Mouse (Mus musculus): ENCODE data around the gene Igfbp4.

Gene Igfbp4

DNA sequence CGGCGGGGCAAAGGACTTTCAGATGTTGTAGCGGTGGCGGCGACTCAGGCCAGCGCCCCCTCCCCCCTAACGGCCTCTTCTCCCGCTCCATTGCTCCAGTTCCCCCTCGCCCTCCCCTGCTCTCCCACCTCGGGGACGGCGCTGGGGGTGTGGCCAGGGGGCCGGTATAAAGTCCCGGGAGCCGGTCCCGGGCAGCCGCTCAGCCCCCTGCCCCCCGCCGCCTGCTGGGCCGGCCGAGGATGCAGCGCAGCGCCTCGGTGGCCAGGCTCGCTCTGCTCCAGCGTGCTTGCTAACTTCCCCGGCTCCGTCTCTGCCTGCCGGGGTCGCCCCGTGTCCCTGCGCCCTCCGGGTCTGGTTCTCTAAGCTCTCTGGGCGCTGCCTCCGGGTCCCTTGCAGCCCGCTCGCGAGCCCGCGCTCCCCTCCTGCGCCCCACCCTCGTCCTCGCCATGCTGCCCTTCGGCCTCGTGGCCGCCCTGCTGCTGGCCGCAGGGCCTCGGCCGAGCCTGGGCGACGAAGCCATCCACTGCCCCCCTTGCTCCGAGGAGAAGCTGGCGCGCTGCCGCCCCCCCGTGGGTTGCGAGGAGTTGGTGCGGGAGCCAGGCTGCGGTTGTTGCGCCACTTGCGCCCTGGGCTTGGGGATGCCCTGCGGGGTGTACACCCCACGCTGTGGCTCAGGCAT lies at the start of gene Igfbp4:
Igfbp4 (plus strand) TSS at position 194 of the 679 bp plus-strand sequence.
- peak; percentile 74 for DNase-seq

DNA sequence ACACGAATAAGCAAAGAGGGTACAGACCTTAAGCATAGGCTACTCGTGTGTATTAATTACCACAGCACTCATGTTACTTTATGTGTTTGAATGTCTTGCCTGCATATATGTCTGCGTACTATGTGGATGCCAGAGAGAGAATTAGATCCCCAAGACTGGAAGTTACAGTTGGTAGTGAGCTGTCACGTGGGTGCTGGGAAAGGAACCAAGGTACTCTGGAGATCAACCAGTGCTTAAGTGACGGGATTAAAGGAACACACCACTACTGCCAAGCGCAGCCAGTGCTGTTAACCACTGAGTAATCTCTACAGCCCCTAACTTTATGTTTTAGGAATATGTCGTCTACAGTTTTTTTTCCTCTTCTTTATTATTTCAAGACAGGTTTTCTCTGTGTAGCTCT lies 45.1 kb upstream of the Igfbp4 start:
- DNase-seq: no peak

DNA sequence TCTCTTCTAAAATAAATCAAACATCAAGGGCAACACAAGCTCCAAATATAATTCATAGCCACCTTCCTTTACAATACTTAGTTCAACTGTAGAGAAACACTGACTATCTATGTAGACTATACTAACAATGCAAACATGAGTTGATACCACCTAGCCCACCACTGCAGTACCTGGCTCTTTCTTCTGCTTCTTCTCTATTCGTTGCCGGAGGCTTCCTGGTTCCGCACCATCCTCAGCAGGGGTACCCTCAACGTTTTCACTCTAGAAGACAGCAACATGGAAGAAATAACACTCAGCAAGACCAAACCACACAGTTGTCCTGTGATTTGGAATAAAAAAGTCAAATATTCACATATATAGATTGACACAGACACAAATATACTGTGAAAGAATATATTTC lies 43.4 kb upstream of the Igfbp4 start:
- DNase-seq: no peak

DNA sequence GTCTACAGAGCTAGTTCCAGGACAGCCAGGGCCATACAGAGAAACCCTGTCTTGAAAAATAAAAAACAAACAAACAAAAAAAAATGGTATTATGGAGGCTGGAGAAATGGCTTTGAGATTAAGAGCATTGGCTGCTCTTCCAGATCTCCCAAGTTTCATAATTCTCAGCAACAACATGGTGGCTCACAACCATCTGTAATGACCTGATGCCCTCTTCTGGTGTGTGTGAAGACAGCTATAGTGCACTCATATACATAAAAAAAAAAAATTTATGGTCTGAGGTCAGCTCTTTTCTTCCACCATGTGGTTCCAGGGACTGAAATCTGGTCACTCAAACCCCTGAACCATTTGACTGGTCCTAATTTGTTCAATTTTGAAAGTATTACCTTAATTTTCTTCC lies 42.3 kb upstream of the Igfbp4 start:
- no peak for DNase-seq

DNA sequence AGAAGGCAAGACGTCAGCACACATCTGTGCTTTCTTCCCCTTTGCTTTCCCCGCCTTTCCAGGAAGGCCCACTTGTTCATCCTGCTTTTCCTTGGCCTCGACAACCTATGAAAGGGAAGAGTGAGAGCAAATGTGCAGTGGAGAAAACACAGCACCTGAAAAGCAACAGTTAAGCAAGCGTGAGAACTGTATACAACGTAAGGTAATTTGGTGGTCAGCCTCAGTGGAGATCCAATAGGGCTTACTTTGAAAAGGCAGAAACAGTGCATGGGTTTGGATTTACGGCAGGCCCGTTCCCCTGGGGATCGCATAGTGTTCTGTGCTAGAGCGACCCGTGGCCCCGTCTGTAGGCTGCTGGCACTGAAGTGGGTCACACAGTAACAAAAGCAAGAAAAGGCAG lies 41.8 kb upstream of the Igfbp4 start:
- DNase-seq: no peak

DNA sequence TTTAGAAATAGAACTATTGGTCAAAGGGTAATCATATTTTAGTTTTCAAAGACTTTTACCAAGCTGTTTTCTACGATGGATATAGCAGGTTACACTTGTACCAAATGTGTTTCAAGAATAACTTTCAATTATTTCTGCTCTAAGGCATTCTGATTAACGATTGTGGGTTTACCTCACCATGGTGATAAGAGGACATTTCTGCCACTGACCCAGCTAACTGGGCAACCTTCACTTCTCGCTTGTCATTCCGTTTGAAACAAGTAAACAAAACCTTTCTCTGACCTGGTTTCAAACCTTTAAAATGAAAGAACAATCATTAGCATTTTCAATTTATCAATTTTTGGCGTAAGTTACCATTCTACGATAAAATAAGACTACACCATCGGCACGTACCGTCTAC lies 34.3 kb upstream of the Igfbp4 start:
- no peak for DNase-seq

DNA sequence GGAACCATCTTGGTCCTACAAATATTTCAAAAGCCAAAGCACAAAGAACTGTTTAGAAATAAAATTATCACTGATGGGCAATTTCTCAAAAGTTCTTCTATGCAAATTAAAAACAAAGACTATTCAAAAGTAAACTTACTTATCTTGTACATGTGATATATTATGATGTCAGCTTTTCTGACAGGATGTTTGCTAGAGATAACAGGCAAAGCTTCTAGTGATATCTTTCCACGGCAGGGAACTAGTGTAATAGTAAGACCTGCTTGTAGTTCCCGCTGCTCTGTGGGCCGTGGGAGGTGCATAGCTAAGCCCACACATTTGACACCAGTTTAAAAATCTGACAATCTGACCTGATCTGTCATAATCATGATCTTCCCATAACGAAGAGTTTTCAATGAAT lies 30.9 kb upstream of the Igfbp4 start:
- no peak for DNase-seq

DNA sequence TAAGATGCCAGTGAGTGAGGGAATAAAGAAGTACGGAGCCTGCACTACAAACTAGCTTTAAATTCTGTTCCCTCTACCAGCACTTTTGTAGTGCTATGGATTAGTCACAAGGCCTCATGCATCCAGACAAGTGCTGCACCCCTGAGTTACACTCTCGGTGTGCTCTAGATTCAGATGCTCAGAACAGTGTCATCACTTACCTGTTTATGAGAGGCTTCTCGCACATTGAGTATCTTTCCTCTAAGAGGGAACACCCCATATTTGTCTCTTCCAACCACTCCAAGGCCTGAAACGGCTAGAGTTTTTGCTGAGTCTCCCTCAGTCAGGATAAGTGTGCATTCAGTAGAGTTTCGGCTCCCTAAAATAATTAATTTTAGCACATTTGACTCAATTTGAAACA lies 30.3 kb upstream of the Igfbp4 start:
- no peak for DNase-seq

DNA sequence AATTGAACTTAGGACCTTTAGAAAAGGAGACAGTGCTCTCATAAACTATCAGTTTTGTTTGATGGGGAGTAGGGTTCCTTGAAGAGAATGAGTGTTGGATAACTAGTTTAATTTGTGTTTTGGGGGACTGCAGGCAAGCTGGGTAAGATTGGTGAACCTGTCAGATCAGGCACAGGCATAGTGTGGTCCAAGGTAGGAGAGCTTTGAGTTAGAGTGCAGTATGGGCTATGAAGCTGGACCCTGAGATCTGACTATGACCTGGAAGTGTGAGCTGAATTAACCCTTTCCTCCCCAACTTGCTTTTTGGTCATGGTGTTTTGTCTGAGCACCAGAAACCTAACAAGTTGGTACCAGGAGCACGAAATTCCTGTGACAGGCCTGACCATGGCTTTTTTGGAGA lies 27.2 kb upstream of the Igfbp4 start:
- no peak for DNase-seq

DNA sequence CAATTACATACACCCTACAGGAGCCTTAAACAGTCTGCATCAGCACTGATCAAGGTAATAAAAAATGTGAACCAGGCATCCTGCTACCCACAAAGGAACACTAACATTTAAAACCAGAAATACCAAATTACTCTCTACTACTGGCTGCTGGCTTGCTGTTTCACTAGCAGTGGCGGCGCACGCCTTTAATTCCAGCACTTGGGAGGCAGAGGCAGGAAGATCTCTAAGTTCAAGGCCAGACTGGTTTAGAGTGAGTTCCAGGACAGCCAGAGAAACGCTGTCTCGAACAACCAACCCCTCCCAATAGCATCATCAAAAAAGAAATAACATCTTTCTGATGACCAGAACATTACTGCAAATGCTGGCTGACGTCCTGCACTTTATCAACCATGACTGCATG lies 21.2 kb upstream of the Igfbp4 start:
- no peak for DNase-seq

DNA sequence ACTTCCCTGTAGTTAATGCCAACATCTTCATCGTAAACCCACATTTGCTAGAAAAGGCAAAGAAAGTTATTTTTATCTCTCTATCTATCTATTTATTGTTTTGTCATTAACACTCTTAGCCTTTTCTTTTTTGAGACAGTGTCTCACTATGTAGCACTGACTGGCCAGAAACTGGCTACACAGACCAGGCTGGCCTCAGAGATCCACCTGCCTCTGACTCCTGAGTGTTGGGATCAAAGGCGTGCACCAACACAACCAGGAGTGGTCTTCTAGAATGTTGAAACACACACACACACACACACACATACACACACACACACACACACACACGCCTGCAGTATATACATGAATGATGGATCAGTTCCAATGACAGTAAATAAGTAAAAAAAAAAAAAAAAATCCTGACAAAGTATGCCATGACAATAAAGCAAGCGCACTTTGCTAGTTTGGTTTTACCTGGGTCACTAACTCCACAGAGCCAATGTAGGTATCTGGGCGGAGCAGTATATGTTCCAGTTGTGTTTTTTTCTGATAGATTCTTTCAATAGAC lies 18.6 kb upstream of the Igfbp4 start:
- DNase-seq: no peak

DNA sequence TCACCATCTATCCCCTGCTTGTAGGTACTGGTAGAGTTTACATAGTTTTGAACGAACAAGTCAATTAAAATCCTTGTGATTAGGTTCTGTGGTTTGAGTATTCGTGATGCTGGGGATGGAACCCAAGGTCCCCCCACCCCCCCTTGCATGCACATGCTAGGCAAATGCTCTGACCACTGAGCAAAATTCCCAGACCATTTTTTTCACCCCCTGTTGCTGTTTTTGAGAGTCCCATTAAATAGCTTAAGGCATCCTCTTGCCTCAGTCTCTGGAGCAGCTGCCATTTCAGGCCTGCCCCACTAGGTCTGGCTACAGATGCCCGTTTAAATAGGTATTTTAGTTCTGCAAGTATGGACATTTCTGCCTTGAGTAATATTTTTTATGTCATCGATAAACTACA lies 17.9 kb upstream of the Igfbp4 start:
- no peak for DNase-seq

DNA sequence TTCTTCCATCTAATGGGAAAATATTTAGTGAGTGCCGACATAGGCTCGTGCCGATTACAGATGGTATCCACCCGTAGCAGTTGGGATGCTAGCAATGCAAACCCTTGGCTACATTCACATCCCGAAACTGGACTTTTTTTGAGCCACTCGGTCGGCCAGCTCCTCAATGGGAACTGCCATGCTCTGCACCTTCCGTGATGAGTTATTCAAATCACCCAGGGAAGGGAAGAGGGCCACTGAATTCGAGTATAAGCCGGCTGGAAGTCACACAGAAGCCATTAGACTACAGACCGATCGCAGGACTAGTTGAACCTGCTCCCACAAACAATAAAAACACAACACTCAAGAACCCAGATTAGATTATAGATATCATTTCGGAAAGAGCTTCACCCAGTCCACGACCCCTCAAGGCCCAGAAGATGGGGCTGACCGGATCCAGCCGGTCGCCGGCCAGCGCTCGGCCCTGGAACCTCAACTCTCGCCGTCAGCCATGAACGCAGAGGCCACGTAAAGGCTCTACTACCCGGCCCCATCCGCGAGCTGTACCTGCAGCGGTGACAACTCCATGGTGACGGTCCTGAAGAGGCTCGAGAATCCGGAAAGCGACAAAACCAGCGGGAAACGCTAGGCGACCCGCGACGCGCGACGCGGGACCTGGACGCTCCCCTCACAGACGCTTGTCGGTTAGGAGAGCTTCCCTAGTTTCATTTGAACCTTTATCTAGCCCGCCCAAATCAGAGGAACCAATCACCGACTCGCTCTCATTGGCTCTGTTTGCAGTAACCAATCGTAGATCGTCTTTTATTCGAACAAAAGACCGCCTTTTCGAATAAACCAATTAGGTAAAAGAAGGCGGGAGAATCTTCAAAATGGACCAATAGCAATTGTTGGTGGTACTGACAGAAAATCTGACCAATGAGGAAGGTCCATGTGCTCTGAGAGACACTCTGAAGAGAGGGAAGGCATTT lies 17.3 kb upstream of the Igfbp4 start, which contains the start of gene Top2a:
Top2a (minus strand) TSS at position 690 of the 968 bp plus-strand sequence.
- DNase-seq: peak; percentile 93

DNA sequence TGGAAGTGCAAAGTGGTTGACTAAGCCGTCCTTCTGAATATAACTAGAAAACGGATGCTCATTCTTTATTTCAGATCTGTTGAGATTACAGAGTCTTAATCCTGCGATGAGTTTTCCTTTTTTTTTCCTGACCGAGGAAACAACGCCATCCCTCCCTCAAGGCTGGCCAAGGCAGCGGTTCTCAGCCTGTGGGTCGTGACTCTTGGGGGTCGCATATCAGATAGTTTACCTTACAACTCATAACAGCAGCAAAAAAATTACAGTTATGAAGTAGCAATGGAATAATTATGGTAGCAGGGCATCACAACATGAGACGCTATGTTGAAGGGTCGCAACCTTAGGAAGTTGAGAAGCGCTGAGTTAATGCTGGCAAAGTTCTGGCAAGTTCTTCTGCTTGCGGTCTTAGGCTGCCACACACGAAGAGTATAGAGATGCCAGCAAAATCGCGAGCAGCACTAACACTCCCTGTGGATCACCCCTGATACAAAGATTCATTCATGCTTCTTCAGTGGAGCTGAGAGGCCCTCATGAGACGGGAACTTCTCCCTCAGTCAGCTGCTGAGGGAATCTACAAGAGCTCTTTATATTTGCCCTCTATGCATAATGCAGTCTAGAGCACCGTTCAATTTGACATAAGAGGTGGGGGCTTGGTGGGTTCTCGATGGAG lies 16.4 kb upstream of the Igfbp4 start:
- DNase-seq: no peak

DNA sequence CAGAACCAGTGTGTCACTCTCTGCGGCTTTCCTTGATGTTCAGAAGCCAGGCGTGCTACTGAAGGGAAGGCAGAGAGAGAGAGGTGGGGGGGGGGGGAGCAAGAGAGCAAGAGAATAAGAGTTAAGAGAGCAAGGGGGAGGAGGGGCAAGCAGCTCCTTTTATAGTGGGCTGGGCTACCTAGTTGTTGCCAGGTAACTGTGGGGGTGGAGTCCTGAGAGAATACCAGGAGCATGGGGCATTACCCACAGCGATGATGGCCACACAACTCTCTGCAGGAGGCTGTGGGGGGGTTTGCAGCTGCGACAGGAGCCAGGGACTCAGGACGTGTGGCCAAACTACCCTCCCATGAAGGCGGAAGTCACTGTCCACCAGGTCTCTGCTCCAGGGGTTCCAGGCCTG lies 15.2 kb upstream of the Igfbp4 start:
- no peak for DNase-seq

DNA sequence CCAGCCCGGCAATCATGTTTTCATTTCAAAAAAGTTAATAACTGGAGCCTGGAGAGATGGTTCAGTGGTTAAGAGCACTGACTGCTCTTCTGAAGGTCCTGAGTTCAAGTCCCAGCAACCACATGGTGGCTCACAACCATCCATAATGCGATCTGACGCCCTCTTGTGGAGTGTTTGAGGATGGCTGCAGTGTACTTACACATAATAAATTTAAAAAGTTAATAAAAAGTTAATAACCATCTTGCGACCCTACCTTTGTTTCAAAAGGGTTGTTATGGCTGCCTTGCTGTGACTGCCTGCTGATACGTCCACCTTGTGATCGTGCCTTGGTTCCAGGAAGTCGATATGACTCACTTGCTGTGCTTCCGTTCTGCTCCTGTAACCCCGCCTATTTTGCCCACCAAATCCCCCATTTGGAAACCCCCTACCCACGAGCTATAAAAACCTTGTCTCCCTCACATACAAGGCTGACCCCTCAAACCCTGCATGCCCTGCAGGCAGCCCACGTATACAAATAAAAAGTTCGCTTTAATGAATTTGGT lies 14.1 kb upstream of the Igfbp4 start:
- DNase-seq: no peak

DNA sequence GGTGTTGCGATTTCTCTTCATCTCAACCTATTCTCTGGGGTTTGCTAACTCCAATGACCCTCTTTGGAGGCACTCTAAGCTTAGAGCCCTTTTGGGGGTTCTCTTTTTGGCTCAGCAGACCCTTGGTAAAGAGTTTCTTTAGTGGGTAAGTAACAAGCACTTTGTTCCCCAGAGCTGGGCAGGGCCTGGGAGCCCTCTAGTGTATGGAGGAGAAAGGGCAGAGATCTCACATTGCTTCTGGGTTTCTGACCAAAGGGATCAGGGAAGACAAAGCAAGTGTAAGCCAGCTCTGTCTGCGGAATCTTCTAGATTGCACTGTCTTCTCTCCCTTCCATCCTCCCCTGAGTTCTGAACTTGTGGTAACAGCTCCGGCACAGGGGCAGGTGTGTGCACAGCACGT lies 5.7 kb upstream of the Igfbp4 start:
- no peak for DNase-seq

DNA sequence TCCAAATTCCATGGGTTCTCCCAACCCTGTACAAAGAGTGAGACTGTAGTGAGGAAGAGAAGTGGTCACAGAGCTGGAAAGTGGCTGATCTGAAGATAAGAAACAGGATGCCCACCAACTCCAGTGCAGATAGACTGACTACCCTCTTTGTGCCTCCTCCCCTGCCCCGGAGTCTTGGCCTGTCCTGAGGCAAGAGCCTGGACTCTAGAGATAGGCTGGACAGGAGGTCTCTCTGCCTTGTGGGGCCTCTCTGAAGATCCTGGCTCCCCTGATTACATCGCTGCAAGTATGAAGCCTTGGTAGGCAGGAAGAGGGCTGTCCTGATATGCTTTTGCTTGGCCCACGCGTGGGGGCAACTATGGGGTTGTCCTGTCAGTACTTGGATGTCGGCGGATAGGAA lies 4.8 kb upstream of the Igfbp4 start:
- DNase-seq: no peak

DNA sequence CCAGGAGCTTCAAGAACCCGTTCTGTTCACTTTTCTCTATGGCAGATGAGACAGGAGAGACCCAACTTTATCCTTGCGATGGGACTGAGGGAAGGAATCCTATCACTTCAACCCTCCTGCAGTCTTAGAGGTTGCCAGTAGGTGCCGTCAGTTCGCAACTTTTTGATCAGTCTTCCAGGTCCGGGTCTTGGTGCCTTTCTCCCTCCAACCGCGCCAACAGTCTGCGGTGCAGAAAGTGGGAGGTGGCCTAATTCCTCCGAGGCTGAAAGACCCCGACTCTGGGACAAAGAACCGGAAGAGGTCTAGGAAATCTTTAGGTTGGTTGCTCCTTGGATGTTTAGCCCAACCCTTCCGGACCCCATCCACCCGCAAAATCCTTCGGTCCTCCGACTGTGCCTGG lies 1.3 kb upstream of the Igfbp4 start:
- DNase-seq: peak; percentile 76

DNA sequence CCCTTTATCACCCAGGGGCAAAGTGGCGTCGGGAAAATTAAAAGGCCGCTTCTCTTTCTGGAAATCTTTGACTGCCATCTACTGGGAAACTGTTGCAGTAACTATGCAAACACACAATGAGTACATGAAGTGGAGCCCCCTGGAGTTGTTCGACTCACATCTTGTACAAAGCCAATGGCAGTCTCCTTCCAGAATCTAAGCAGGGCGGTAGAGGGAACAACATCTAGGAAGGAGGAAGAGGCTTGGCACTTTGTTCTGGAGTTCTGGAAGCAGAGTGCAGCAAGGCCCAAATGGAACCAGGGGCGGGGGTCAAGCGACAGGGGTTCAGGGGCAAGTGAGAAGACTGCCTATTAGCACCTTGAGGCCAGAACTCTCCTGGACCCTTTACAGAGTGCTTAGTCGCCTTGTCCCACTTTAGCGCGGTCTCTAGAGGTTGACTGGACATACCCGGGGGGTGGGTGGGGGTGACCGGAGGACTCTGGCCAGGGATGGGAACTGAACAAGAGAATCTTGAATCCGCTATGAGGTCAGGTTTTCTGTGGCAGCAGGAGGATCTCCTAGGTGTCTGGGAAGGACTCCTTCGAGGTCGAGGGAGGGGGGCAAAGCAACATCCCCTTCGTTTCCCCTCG lies 584 bp upstream of the Igfbp4 start:
- no peak for DNase-seq

DNA sequence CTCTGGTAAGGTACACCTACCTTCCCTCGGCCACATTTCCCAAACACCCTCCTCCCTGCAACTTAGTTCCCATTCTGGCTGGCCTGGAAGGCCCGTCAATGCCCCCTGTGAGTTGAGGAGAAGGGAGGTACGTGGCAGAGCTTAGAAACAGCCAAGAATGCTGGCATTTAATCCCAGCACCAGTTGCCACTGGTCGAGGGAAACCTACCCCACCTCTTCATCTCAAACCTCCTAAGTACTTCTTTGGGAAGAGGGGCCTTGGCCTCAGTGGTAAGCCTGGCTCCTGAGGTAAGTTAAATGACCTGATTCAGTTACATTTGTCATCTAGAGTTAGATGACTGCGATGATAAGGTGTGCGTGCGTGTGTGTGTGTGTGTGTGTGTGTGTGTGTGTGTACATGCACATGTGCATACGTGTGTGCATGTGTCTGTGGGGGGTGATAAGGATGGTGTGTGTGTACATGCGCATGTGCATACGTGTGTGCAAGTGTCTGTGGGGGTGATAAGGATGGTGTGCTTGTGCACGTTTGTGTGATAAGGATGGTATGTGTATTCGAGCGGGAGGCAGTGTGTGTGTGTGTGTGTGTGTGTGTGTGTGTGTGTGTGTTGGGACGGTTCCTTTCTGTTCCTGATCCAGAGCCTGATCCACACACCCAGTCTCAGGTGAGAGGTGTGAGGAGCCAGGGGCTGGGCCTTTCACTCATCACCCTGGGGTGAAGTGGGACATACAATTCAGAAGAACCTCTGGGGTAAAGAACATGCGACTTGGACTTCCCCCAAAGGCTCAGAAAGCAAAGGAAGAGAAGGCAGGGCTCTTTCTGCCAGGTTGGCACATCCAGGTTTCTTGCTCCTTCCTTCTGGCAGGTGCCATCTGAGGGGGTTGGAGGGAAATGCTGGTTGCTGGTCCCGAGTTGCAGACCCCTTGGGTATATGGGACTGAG lies 1.1 kb downstream of the Igfbp4 start:
- no peak for DNase-seq
